Comparison of ENCODE assay signal across 33 mouse cellular contexts in genomic region chr6:18305130-18305529, GRCm38 (mm10).
"Had no signal": no experiment of that assay in that cellular context is flagged by ENCODE, and none has a peak within 500 bp of the region (broad histone marks: within the 10 kb centered on the region; RNA-seq: fewer than 3 reads in every experiment).

No protein-coding gene starts in this region.

- H3K4me3 ChIP-seq: heart, adult 2 months; heart, embryonic 10.5 days; heart, embryonic 12.5 days; heart, embryonic 13.5 days; heart, embryonic 15.5 days; hindbrain, embryonic 10.5 days; hindbrain, embryonic 12.5 days; hindbrain, embryonic 13.5 days; hindbrain, embryonic 15.5 days; kidney, embryonic 15.5 days; layer of hippocampus, adult 2 months; left cerebral cortex, adult 2 months had no signal

- H3K9ac ChIP-seq: heart, embryonic 12.5 days; heart, embryonic 13.5 days; heart, embryonic 15.5 days; hindbrain, embryonic 12.5 days; hindbrain, embryonic 13.5 days; hindbrain, embryonic 14.5 days; hindbrain, embryonic 15.5 days; kidney, embryonic 15.5 days had no signal

- H3K27me3 ChIP-seq: heart, embryonic 12.5 days; heart, embryonic 13.5 days; heart, embryonic 15.5 days; hindbrain, embryonic 12.5 days; hindbrain, embryonic 13.5 days; hindbrain, embryonic 15.5 days; kidney, embryonic 15.5 days had no signal

- ATAC-seq: hindbrain, embryonic 16.5 days; hindbrain, postnatal 0 days; inflammation-experienced regulatory T-cells, adult 6 months had no signal

- H3K9me3 ChIP-seq: heart, embryonic 10.5 days; heart, embryonic 12.5 days; heart, embryonic 13.5 days; heart, embryonic 15.5 days; hindbrain, embryonic 10.5 days; hindbrain, embryonic 12.5 days; hindbrain, embryonic 13.5 days; hindbrain, embryonic 15.5 days; kidney, embryonic 15.5 days had no signal

- H3K4me1 ChIP-seq: heart, embryonic 10.5 days; heart, embryonic 12.5 days; heart, embryonic 13.5 days; heart, embryonic 15.5 days; hindbrain, embryonic 10.5 days; hindbrain, embryonic 12.5 days; hindbrain, embryonic 13.5 days; hindbrain, embryonic 15.5 days; kidney, embryonic 15.5 days had no signal

- H3K27ac ChIP-seq: heart, adult 2 months; heart, embryonic 10.5 days; heart, embryonic 13.5 days; heart, embryonic 15.5 days; hindbrain, embryonic 10.5 days; hindbrain, embryonic 12.5 days; hindbrain, embryonic 13.5 days; hindbrain, embryonic 14.5 days; hindbrain, embryonic 15.5 days; hindbrain, postnatal 0 days; kidney, embryonic 15.5 days; kidney, postnatal 0 days; layer of hippocampus, adult 2 months; left cerebral cortex, adult 2 months had no signal

- H3K4me2 ChIP-seq: heart, embryonic 11.5 days; heart, embryonic 12.5 days; heart, embryonic 13.5 days; heart, embryonic 15.5 days; hindbrain, embryonic 12.5 days; hindbrain, embryonic 13.5 days; hindbrain, embryonic 14.5 days; hindbrain, embryonic 15.5 days; kidney, embryonic 15.5 days had no signal

- DNase-seq: heart, adult 2 months; heart, postnatal 10 days; heart, postnatal 14 days; heart, postnatal 36 days; heart, postnatal 4 days; kidney, adult 11 months; kidney, adult 18-20 months; kidney, adult 2 months; kidney, adult 8-10 months; kidney, postnatal 10 days; kidney, postnatal 14 days; kidney, postnatal 25 days; kidney, postnatal 36 days; kidney, postnatal 4 days; layer of hippocampus, adult 9-11 months; layer of hippocampus, postnatal 36 days had no signal

- H3K36me3 ChIP-seq: heart, embryonic 10.5 days; heart, embryonic 12.5 days; heart, embryonic 13.5 days; heart, embryonic 15.5 days; hindbrain, embryonic 10.5 days; hindbrain, embryonic 12.5 days; hindbrain, embryonic 13.5 days; hindbrain, embryonic 15.5 days; kidney, embryonic 15.5 days had no signal
